Mouse (Mus musculus) thymus, postnatal 36 days (tissue): ENCODE results near the gene Cog4.
"Not testable (repeated sequence)": the region's sequence is repeated elsewhere in the genome, so short reads cannot be mapped to it uniquely, and the experiment has no call there.

Experiments used
- DNase-seq, 2 experiments: peaks; one replicate each; pipeline ENCODE4 v3.0.0; 2022; ENCODE audit warnings: mixed read lengths in 2 of 2

Cog4 gene

GRCm38 (mm10) chr8:110928435-110928834 lies 82.0 kb downstream of the Cog4 start:
- DNase-seq = no peak

- DNase-seq = no peak
Measured at GRCm38 (mm10) chr8:110929066-110929465, 82.7 kb downstream of the Cog4 start.

GRCm38 (mm10) chr8:110929672-110930071 lies 83.3 kb downstream of the Cog4 start:
- not testable (repeated sequence) for DNase-seq

- DNase-seq = no peak
Measured at GRCm38 (mm10) chr8:110931176-110931939, 85.0 kb downstream of the Cog4 start.
